Mouse (Mus musculus): Measurements from ENCODE around the gene Ctdspl. TPM values are rescaled to one million over a fixed set of nuclear protein-coding genes. Genes with fewer than 3 reads are reported as not detected.

The Ctdspl gene
- polyA plus RNA-seq, 1 experiment from 2014 or later: 10.4 TPM

DNA sequence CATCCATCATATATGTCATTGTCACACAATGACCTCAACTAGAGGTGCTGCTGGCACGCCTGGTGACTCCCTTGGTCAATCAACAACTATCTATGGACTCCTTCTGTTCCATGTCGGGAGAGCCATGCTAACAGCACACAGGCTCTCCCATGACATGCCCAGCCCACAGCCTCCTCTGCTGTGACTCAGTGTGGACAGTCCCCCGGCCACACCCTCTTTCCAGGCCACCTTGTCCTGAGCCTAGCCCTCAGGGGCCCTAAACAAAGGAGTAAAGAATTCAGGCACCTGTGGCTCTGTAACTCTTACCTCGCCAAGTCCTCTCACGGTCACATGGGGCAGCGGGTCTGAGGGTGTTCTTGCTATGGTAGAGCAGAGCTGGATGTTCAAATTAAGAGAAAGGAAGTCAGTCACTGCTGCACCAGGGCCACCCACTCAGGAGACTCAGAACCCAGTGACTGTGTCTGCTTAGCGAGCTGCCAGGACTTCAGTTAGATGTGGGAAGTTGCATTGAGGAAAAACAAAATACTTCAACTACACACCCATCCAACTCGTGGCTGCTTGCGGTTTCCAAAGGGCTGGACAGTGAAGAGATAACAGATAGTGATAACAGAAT is 127.8 kb downstream of the Ctdspl start:
- WGBS: 77% methylated on average over 9 of the region's 9 CpGs
- ATAC-seq (ENCODE audit: insufficient number of reproducible peaks, insufficient read depth, low FRiP score, low read depth): no peak
- Histone ChIP-seq H3K9ac (ENCODE audit: low read length) (no peak overlapping the region), H3K27ac (replicated peaks in 1 of 2; ENCODE audit: control insufficient read depth in 1 of 2, insufficient read depth in 1 of 2, low read depth in 2 of 2, low read length in 2 of 2) (no peak overlapping the region), H3K9me3 (ENCODE audit: control insufficient read depth, low read length) (no peaks in the 10 kb centered on the region), H3K36me3 (ENCODE audit: control insufficient read depth, insufficient read depth, low read length) (no peaks in the 10 kb centered on the region), H3K27me3 (ENCODE audit: control insufficient read depth, insufficient read depth, low read length) (no peaks in the 10 kb centered on the region), H3K4me2 (ENCODE audit: low read length) (no peak overlapping the region), H3K4me1 (ENCODE audit: control insufficient read depth in 2 of 2, insufficient read depth in 2 of 2, low read length in 2 of 2) (peaks cover 15 to 18% of the 10 kb centered on the region in 2 experiments), H3K4me3 (ENCODE audit: control insufficient read depth in 1 of 2, insufficient read depth in 1 of 2, low read depth in 1 of 2, low read length in 2 of 2) (no peak overlapping the region)

DNA sequence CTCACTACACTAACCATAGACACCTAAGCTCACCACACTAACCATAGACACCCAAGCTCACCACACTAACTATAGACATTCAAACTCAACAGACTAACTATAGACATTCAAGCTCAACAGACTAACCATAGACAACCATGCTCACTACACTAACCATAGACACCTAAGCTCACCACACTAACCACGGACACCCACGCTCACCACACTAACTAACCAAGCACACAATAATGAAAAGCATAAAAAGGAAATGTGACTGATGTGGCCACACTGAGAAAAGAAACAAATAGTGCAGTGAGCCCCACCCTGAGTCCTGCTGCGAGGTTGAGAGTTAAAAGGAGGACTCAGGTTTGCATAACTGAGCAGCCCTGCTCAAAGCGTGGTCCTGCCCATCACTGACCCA is 129.1 kb downstream of the Ctdspl start:
- Histone ChIP-seq H3K4me3 (ENCODE audit: control insufficient read depth in 1 of 2, insufficient read depth in 1 of 2, low read depth in 1 of 2, low read length in 2 of 2) (no peak overlapping the region), H3K36me3 (ENCODE audit: control insufficient read depth, insufficient read depth, low read length) (no peaks in the 10 kb centered on the region), H3K9me3 (ENCODE audit: control insufficient read depth, low read length) (no peaks in the 10 kb centered on the region), H3K4me2 (ENCODE audit: low read length) (no peak overlapping the region), H3K4me1 (ENCODE audit: control insufficient read depth in 2 of 2, insufficient read depth in 2 of 2, low read length in 2 of 2) (peaks cover 15 to 18% of the 10 kb centered on the region in 2 experiments), H3K9ac (ENCODE audit: low read length) (no peak overlapping the region), H3K27ac (replicated peaks in 1 of 2; ENCODE audit: control insufficient read depth in 1 of 2, insufficient read depth in 1 of 2, low read depth in 2 of 2, low read length in 2 of 2) (no peak overlapping the region), H3K27me3 (ENCODE audit: control insufficient read depth, insufficient read depth, low read length) (no peaks in the 10 kb centered on the region)
- ATAC-seq (ENCODE audit: insufficient number of reproducible peaks, insufficient read depth, low FRiP score, low read depth): no peak
- 88% methylated on average over 4 of the region's 4 CpGs for WGBS

DNA sequence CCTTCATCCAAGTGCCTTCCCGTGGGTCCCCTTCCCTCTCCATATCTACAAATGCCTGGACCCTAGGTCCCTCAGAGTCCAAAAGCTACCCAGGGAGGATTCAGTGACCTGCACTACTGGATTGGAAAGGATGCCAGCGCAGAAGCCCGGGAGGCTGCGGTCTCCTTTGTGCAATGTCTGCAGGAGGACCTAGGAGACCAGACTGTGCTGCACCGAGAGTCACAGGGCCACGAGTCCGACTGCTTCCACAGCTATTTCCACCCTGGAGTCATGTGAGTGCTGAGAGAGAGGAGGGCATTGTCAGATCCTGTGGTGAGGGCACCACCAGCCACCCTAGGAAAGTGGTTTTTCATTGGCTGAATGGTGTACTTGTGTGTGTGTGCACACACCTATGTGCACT is 132.0 kb downstream of the Ctdspl start:
- Histone ChIP-seq H3K9ac (ENCODE audit: low read length) (no peak overlapping the region; the same call in 1 of the 2 replicates), H3K27ac (replicated peaks in 1 of 2; ENCODE audit: control insufficient read depth in 1 of 2, insufficient read depth in 1 of 2, low read depth in 2 of 2, low read length in 2 of 2) (no peak overlapping the region), H3K9me3 (ENCODE audit: control insufficient read depth, low read length) (no peaks in the 10 kb centered on the region), H3K36me3 (ENCODE audit: control insufficient read depth, insufficient read depth, low read length) (no peaks in the 10 kb centered on the region), H3K4me2 (ENCODE audit: low read length) (no peak overlapping the region), H3K27me3 (ENCODE audit: control insufficient read depth, insufficient read depth, low read length) (no peaks in the 10 kb centered on the region), H3K4me3 (ENCODE audit: control insufficient read depth in 1 of 2, insufficient read depth in 1 of 2, low read depth in 1 of 2, low read length in 2 of 2) (no peak overlapping the region), H3K4me1 (ENCODE audit: control insufficient read depth in 2 of 2, insufficient read depth in 2 of 2, low read length in 2 of 2) (peaks cover 3 to 7% of the 10 kb centered on the region in 2 experiments; a peak in 2 of 4 replicates)
- WGBS: 66% methylated on average over 7 of the region's 7 CpGs
- ATAC-seq (ENCODE audit: insufficient number of reproducible peaks, insufficient read depth, low FRiP score, low read depth): no peak

DNA sequence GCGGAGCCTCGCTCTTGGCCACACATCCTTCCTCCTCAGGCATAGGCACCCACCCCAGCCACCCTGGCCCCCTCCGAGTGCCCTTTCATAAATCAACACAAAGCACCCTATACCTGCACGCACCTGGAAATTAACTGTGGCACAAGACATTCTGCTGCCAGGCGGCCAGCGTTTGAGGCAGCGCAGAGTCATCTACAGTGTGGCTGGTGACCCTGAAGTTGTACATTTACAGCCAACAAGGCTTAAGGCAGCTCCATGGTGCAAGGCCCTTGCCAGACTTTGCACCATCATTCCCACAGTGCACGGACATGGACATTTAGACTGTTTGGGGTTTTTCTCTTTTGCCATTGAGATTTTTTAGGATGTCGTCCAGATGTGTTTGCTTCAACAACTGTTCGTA is 134.4 kb downstream of the Ctdspl start:
- ATAC-seq (ENCODE audit: insufficient number of reproducible peaks, insufficient read depth, low FRiP score, low read depth): no peak
- no peak overlapping the region for H3K27ac ChIP-seq (replicated peaks in 1 of 2; ENCODE audit: control insufficient read depth in 1 of 2, insufficient read depth in 1 of 2, low read depth in 2 of 2, low read length in 2 of 2)
- H3K9ac ChIP-seq (ENCODE audit: low read length): no peak overlapping the region
- H3K9me3 ChIP-seq (ENCODE audit: control insufficient read depth, low read length): no peaks in the 10 kb centered on the region
- H3K4me1 ChIP-seq (ENCODE audit: control insufficient read depth in 2 of 2, insufficient read depth in 2 of 2, low read length in 2 of 2): peaks cover 2 to 3% of the 10 kb centered on the region in 2 experiments; a peak in 2 of 4 replicates
- no peaks in the 10 kb centered on the region for H3K36me3 ChIP-seq (ENCODE audit: control insufficient read depth, insufficient read depth, low read length)
- H3K27me3 ChIP-seq (ENCODE audit: control insufficient read depth, insufficient read depth, low read length): no peaks in the 10 kb centered on the region
- H3K4me2 ChIP-seq (ENCODE audit: low read length): no peak overlapping the region
- 86% methylated on average over 10 of the region's 10 CpGs for WGBS
- H3K4me3 ChIP-seq (ENCODE audit: control insufficient read depth in 1 of 2, insufficient read depth in 1 of 2, low read depth in 1 of 2, low read length in 2 of 2): no peak overlapping the region

DNA sequence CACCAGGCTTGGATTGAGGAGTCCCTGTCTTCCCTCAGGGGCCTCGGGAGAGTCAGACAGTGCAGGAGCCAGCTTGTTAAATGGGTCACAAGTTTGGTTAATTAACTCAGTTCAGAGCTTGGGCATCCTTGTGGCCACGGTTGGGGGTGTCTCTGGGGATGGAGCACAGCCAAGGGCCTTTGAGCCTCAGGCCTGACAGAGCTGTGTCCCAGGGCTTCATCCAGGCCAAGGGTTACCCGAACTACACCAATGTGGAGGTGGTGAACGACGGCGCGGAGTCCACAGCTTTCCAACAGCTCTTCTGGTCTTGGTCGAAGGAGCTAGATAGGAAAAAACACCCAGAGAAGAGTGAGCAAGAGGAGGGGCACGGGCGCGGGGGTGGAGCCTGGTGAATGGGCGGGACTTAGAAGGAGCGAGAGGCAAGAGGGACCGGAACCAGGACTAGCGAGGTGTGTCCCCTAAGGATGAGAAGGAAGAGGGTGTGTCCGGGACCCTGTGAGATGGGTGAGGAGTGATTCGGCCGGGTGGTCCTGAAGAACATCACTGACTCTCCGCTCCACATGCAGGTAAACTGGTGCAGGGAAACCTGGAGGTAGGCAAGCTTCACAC is 136.9 kb downstream of the Ctdspl start:
- Histone ChIP-seq H3K9me3 (ENCODE audit: control insufficient read depth, low read length) (no peaks in the 10 kb centered on the region), H3K27ac (replicated peaks in 1 of 2; ENCODE audit: control insufficient read depth in 1 of 2, insufficient read depth in 1 of 2, low read depth in 2 of 2, low read length in 2 of 2) (no peak overlapping the region), H3K9ac (ENCODE audit: low read length) (no peak overlapping the region), H3K4me2 (ENCODE audit: low read length) (peak overlapping the region; percentile 27; the same call in 1 of the 2 replicates), H3K36me3 (ENCODE audit: control insufficient read depth, insufficient read depth, low read length) (no peaks in the 10 kb centered on the region), H3K4me1 (ENCODE audit: control insufficient read depth in 2 of 2, insufficient read depth in 2 of 2, low read length in 2 of 2) (peaks cover 2 to 3% of the 10 kb centered on the region in 2 experiments; a peak in 2 of 4 replicates), H3K27me3 (ENCODE audit: control insufficient read depth, insufficient read depth, low read length) (no peaks in the 10 kb centered on the region), H3K4me3 (ENCODE audit: control insufficient read depth in 1 of 2, insufficient read depth in 1 of 2, low read depth in 1 of 2, low read length in 2 of 2) (no peak overlapping the region)
- ATAC-seq (ENCODE audit: insufficient number of reproducible peaks, insufficient read depth, low FRiP score, low read depth): no peak
- WGBS: 20% methylated on average over 19 of the region's 19 CpGs

DNA sequence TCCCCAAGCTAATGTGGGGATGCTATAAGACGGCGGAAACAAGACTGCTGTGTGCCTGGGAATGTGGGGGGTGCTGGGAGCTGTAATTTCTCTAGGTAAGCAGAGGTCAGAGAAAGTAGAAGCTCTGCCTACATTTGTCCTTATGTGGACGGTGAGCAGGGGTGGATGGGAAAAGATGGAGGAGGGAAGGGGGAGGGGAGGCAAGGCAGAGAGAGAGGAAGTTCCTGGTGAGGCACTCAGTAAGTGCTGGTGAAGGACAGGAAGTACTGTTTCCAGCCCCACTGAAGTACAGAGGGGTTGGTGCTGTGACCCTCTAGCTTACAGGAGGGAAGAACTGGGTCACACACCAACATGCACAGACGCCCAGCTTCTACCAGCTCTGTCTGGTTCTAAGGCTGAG is 138.0 kb downstream of the Ctdspl start:
- H3K36me3 ChIP-seq (ENCODE audit: control insufficient read depth, insufficient read depth, low read length): no peaks in the 10 kb centered on the region
- H3K4me3 ChIP-seq (ENCODE audit: control insufficient read depth in 1 of 2, insufficient read depth in 1 of 2, low read depth in 1 of 2, low read length in 2 of 2): no peak overlapping the region
- no peak overlapping the region for H3K4me2 ChIP-seq (ENCODE audit: low read length)
- H3K27me3 ChIP-seq (ENCODE audit: control insufficient read depth, insufficient read depth, low read length): no peaks in the 10 kb centered on the region
- peaks cover 0 to 3% of the 10 kb centered on the region in 2 experiments; a peak in 2 of 4 replicates for H3K4me1 ChIP-seq (ENCODE audit: control insufficient read depth in 2 of 2, insufficient read depth in 2 of 2, low read length in 2 of 2)
- no peaks in the 10 kb centered on the region for H3K9me3 ChIP-seq (ENCODE audit: control insufficient read depth, low read length)
- WGBS: 57% methylated on average over 4 of the region's 4 CpGs
- ATAC-seq (ENCODE audit: insufficient number of reproducible peaks, insufficient read depth, low FRiP score, low read depth): no peak
- no peak overlapping the region for H3K27ac ChIP-seq (replicated peaks in 1 of 2; ENCODE audit: control insufficient read depth in 1 of 2, insufficient read depth in 1 of 2, low read depth in 2 of 2, low read length in 2 of 2)
- H3K9ac ChIP-seq (ENCODE audit: low read length): no peak overlapping the region

DNA sequence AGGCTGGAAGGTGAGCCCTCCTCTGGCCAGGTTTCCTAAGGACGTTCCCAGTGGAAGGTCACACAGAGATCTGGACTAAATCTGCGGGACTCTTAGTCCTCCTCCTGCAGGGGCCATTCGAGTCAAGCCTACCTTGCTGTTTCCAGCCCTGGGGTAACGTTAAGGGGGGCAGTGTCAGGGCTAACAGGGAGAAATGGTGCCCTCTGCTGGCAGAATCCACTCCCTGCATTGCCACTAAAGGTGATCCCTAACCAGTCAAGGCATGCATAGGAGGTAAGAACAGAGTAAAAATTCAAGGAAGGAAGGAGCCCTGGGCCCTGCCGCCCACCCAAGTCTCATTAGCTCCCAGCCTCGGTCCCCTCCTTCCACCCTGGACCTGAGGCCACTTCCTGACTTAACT is 141.3 kb downstream of the Ctdspl start:
- no peak overlapping the region for H3K27ac ChIP-seq (replicated peaks in 1 of 2; ENCODE audit: control insufficient read depth in 1 of 2, insufficient read depth in 1 of 2, low read depth in 2 of 2, low read length in 2 of 2)
- no peaks in the 10 kb centered on the region for H3K9me3 ChIP-seq (ENCODE audit: control insufficient read depth, low read length)
- H3K27me3 ChIP-seq (ENCODE audit: control insufficient read depth, insufficient read depth, low read length): no peaks in the 10 kb centered on the region
- no peak overlapping the region for H3K4me2 ChIP-seq (ENCODE audit: low read length)
- H3K36me3 ChIP-seq (ENCODE audit: control insufficient read depth, insufficient read depth, low read length): peaks cover 15% of the 10 kb centered on the region
- whole genome bisulfite sequencing: 3% methylated on average over 6 of the region's 6 CpGs
- no peak overlapping the region for H3K4me3 ChIP-seq (ENCODE audit: control insufficient read depth in 1 of 2, insufficient read depth in 1 of 2, low read depth in 1 of 2, low read length in 2 of 2)
- H3K9ac ChIP-seq (ENCODE audit: low read length): no peak overlapping the region
- H3K4me1 ChIP-seq (ENCODE audit: control insufficient read depth in 2 of 2, insufficient read depth in 2 of 2, low read length in 2 of 2): peaks cover 3 to 9% of the 10 kb centered on the region in 2 experiments; a peak in 2 of 4 replicates
- ATAC-seq (ENCODE audit: insufficient number of reproducible peaks, insufficient read depth, low FRiP score, low read depth): no peak

All from heart, embryonic 14.5 days (tissue).